Mouse (Mus musculus) limb, embryonic 11.5 days (tissue): ENCODE measurements around the gene Nhlrc1. TPM values are rescaled to one million over a fixed set of nuclear protein-coding genes. Genes with fewer than 3 reads are reported as not detected.

Experiments used
- ATAC-seq: fragments of 200-750 bp; cut with Nextera tagmentation; 2 replicates; pipeline ENCODE4 v1.8.0; 2017; ENCODE audit warnings: low read depth; ENCODE audit not compliant: insufficient number of reproducible peaks, low FRiP score, low TSS enrichment
- DNase-seq: peaks from one replicate; pipeline ENCODE4 v3.0.0-alpha.2; 2015; ENCODE audit warnings: low spot score
- H3K27ac ChIP-seq: fragments of 300-500 bp; sonication (generic); replicated peaks from 2 replicates; pipeline ENCODE4 v1.5.1; 2014; ENCODE audit warnings: low read depth, mild to moderate bottlenecking, low read length
- H3K27me3 ChIP-seq: fragments of 300-500 bp; sonication (generic); 2 replicates; pipeline ENCODE4 v1.6.1; 2014; ENCODE audit warnings: mild to moderate bottlenecking, low read length, mixed read lengths; ENCODE audit not compliant: control insufficient read depth, insufficient read depth
- H3K36me3 ChIP-seq: fragments of 300-500 bp; sonication (generic); 2 replicates; pipeline ENCODE4 v1.6.1; 2014; ENCODE audit warnings: mild to moderate bottlenecking, low read length, moderate library complexity, mixed read lengths; ENCODE audit not compliant: control insufficient read depth, insufficient read depth
- H3K4me1 ChIP-seq: fragments of 300-500 bp; sonication (generic); 2 replicates; pipeline ENCODE4 v1.6.1; 2014; ENCODE audit warnings: low read length, mixed read lengths; ENCODE audit not compliant: control insufficient read depth, insufficient read depth
- H3K4me2 ChIP-seq: fragments of 300-500 bp; sonication (generic); 2 replicates; pipeline ENCODE4 v1.6.1; 2014; ENCODE audit warnings: low read depth, mild to moderate bottlenecking, moderate library complexity; ENCODE audit not compliant: severe bottlenecking
- H3K4me3 ChIP-seq: fragments of 300-500 bp; sonication (generic); 2 replicates; pipeline ENCODE4 v1.5.1; 2014; ENCODE audit warnings: low read depth, low read length
- H3K9ac ChIP-seq: fragments of 300-500 bp; sonication (generic); 2 replicates; pipeline ENCODE4 v1.6.1; 2014; ENCODE audit warnings: mild to moderate bottlenecking, low read length
- H3K9me3 ChIP-seq: fragments of 300-500 bp; sonication (generic); 2 replicates; pipeline ENCODE4 v1.6.1; 2016; ENCODE audit warnings: low read length; ENCODE audit not compliant: control insufficient read depth
- WGBS: fragments of 180-500 bp; shearing (Covaris S2); extraction: QIAGEN DNeasy Blood & Tissue Kit; methylation state at CpG from one replicate; pipeline ENCODE4 v1.1.7; 2014; 5-methylcytosine and 5-hydroxymethylcytosine counted together
- polyA plus RNA-seq: library from polyadenylated mRNA; unstranded; fragments of >200 nt; fragmentation: Nextera tagmentation; extraction: Ambion mirVana; gene quantifications from 2 replicates; pipeline ENCODE4 v1.2.1, GENCODE M21; 2014

Gene Nhlrc1
- polyA plus RNA-seq, 1 experiment from 2014 or later: 3.1 TPM

GRCm38 (mm10) chr13:46992516-46993273, 22.0 kb downstream of the Nhlrc1 start:
- Histone ChIP-seq H3K9me3 (no peaks in the 10 kb centered on the region), H3K36me3 (no peaks in the 10 kb centered on the region), H3K27me3 (no peaks in the 10 kb centered on the region), H3K4me1 (no peaks in the 10 kb centered on the region), H3K4me3 (no peak overlapping the region), H3K27ac (no peak overlapping the region), H3K4me2 (no peak overlapping the region), H3K9ac (no peak overlapping the region)
- WGBS: 69% methylated on average over 7 of the region's 7 CpGs
- DNase-seq: no peak
- no peak for ATAC-seq

- H3K4me3 ChIP-seq: no peak overlapping the region
Measured at GRCm38 (mm10) chr13:46990376-46991011, 24.2 kb downstream of the Nhlrc1 start.

GRCm38 (mm10) chr13:46987941-46988340, 26.7 kb downstream of the Nhlrc1 start:
- Histone ChIP-seq H3K27ac (no peak overlapping the region), H3K27me3 (no peaks in the 10 kb centered on the region), H3K36me3 (no peaks in the 10 kb centered on the region), H3K4me1 (no peaks in the 10 kb centered on the region), H3K9ac (no peak overlapping the region), H3K9me3 (no peaks in the 10 kb centered on the region), H3K4me3 (no peak overlapping the region), H3K4me2 (no peak overlapping the region)
- ATAC-seq: no peak
- WGBS: 83% methylated on average over 8 of the region's 8 CpGs
- DNase-seq: no peak

More at GRCm38 (mm10) chr13:46990376-46991011, 24.2 kb downstream of the Nhlrc1 start:
- no peaks in the 10 kb centered on the region for H3K4me1 ChIP-seq
- no peaks in the 10 kb centered on the region for H3K9me3 ChIP-seq
- DNase-seq (no peak), ATAC-seq (no peak)
- no peaks in the 10 kb centered on the region for H3K27me3 ChIP-seq
- no peak overlapping the region for H3K9ac ChIP-seq
- 43% methylated on average over 4 of the region's 4 CpGs for WGBS
- no peak overlapping the region for H3K27ac ChIP-seq
- H3K4me2 ChIP-seq: no peak overlapping the region
- H3K36me3 ChIP-seq: no peaks in the 10 kb centered on the region

- Histone ChIP-seq H3K9me3 (no peaks in the 10 kb centered on the region), H3K27me3 (no peaks in the 10 kb centered on the region), H3K9ac (no peak overlapping the region), H3K4me2 (no peak overlapping the region), H3K36me3 (no peaks in the 10 kb centered on the region), H3K27ac (no peak overlapping the region), H3K4me1 (no peaks in the 10 kb centered on the region), H3K4me3 (no peak overlapping the region)
- WGBS: 84% methylated on average over 6 of the region's 6 CpGs
- no peak for DNase-seq
- ATAC-seq: no peak
Measured at GRCm38 (mm10) chr13:46986208-46986607, 28.4 kb downstream of the Nhlrc1 start.

- Histone ChIP-seq H3K27me3 (no peaks in the 10 kb centered on the region), H3K9me3 (no peaks in the 10 kb centered on the region), H3K4me1 (no peaks in the 10 kb centered on the region), H3K27ac (no peak overlapping the region), H3K4me3 (no peak overlapping the region), H3K36me3 (no peaks in the 10 kb centered on the region), H3K9ac (no peak overlapping the region), H3K4me2 (no peak overlapping the region)
- DNase-seq: no peak
- WGBS: 89% methylated on average over 2 of the region's 2 CpGs
- no peak for ATAC-seq
Measured at GRCm38 (mm10) chr13:46983878-46984277, 30.8 kb downstream of the Nhlrc1 start.

GRCm38 (mm10) chr13:46979836-46980490, 34.7 kb downstream of the Nhlrc1 start:
- no peaks in the 10 kb centered on the region for H3K9me3 ChIP-seq
- no peak overlapping the region for H3K4me2 ChIP-seq
- ATAC-seq (no peak), DNase-seq (no peak)
- WGBS: 64% methylated on average over 13 of the region's 13 CpGs
- H3K27me3 ChIP-seq: no peaks in the 10 kb centered on the region
- no peaks in the 10 kb centered on the region for H3K36me3 ChIP-seq
- no peaks in the 10 kb centered on the region for H3K4me1 ChIP-seq
- H3K4me3 ChIP-seq: no peak overlapping the region
- H3K9ac ChIP-seq: no peak overlapping the region
- no peak overlapping the region for H3K27ac ChIP-seq

- Histone ChIP-seq H3K4me3 (no peak overlapping the region), H3K9ac (no peak overlapping the region), H3K4me1 (no peaks in the 10 kb centered on the region), H3K4me2 (no peak overlapping the region), H3K36me3 (no peaks in the 10 kb centered on the region), H3K9me3 (no peaks in the 10 kb centered on the region), H3K27ac (no peak overlapping the region), H3K27me3 (no peaks in the 10 kb centered on the region)
- WGBS: 87% methylated on average over 7 of the region's 7 CpGs
- DNase-seq: no peak
- no peak for ATAC-seq
Measured at GRCm38 (mm10) chr13:46976532-46976931, 38.1 kb downstream of the Nhlrc1 start.

- no peak overlapping the region for H3K4me2 ChIP-seq
- no peaks in the 10 kb centered on the region for H3K9me3 ChIP-seq
- H3K9ac ChIP-seq: no peak overlapping the region
- DNase-seq (no peak), ATAC-seq (no peak)
- no peaks in the 10 kb centered on the region for H3K27me3 ChIP-seq
- H3K27ac ChIP-seq: no peak overlapping the region
- WGBS: 77% methylated on average over 4 of the region's 4 CpGs
- H3K4me3 ChIP-seq: no peak overlapping the region
- H3K4me1 ChIP-seq: no peaks in the 10 kb centered on the region
- no peaks in the 10 kb centered on the region for H3K36me3 ChIP-seq
Measured at GRCm38 (mm10) chr13:46975930-46976329, 38.7 kb downstream of the Nhlrc1 start.
